Comparison of ENCODE assay signal across 9 mouse cellular contexts in the genomic region with DNA sequence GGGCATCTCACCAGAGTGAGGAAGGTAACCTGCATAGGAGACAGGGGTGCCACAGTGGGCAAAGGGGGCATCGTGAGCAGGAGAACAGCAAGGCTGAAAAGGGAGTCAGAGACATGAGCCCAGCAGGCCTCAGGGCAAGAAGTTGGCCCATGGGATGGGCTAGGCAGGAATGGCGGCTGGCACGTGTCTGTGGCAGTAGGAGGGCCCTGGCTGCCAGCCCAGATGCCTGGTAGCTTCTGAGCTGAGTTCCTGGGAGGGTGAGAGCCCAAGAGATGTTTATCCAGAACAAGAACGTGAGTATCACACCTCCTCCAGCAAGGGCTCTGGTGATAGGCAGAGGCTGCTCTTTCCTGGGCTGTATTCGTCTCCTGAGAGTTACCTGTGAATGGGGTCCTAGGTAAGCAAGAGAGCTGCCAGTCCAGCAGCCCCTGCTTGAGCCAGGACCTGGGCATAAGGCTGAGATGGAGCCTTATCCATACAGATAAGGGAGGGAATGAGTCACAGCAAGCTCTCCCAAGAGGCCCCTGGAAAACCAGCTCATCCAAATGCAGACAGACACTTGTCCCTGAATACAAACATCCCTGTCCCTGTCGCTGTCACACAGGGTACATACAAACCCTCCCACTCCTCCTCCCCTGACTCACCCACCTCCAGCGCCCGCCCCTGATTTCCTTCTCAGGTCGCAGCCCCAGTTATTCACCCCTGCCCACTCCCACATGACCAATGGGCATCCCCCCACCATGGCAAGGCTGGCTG. TPM values are rescaled to one million over a fixed set of nuclear protein-coding genes. Genes with fewer than 3 reads are reported as not detected.
A peak's percentile ranks its signal among the peaks of the same experiment; 100 is the strongest.
DNase-seq lines count a peak whose midpoint lies in the region; ATAC-seq and TF ChIP-seq lines count a peak whose summit lies in the region.
"Had no signal": no experiment of that assay in that cellular context is flagged by ENCODE, and none has a peak within 500 bp of the region (broad histone marks: within the 10 kb centered on the region; RNA-seq: fewer than 3 reads in every experiment).

No protein-coding gene starts in this region.

- no peak overlapping the region; the same call in 1 of the 2 replicates for H3K4me2 ChIP-seq in midbrain, embryonic 13.5 days (replicated peaks)

- H3K4me3 ChIP-seq in gastrocnemius, adult 2 months = no peak overlapping the region
- H3K4me3 ChIP-seq in midbrain, embryonic 13.5 days (replicated peaks) = no peak overlapping the region

- no peaks in the 10 kb centered on the region for H3K36me3 ChIP-seq in midbrain, embryonic 13.5 days

- 59% methylated on average over 9 of the region's 9 CpGs for WGBS in midbrain, embryonic 13.5 days

- H3K27me3 ChIP-seq in midbrain, embryonic 13.5 days = peaks cover 40% of the 10 kb centered on the region

- no peak for TF ChIP-seq CTCF in gastrocnemius, adult 2 months (IDR thresholded peaks at IDR 0.05)

- no peak overlapping the region for H3K9ac ChIP-seq in midbrain, embryonic 13.5 days (replicated peaks)

- H3K27ac ChIP-seq in gastrocnemius, adult 2 months = no peak overlapping the region
- H3K27ac ChIP-seq in midbrain, embryonic 13.5 days = no peak overlapping the region

- H3K4me1 ChIP-seq in midbrain, embryonic 13.5 days (replicated peaks) = peaks cover 24% of the 10 kb centered on the region

- peak; percentile 59 for DNase-seq in gastrocnemius, adult 2 months
- no peak for DNase-seq in gastrocnemius, postnatal 25 days
- DNase-seq in Muller cell, postnatal 12 days (ENCODE audit: inconsistent ontology term) = peak; percentile 75
- peak; percentile 38 for DNase-seq in heart, adult 8-10 months (ENCODE audit: low spot score)
- peak; percentile 89 for DNase-seq in kidney, postnatal 14 days
- DNase-seq in thymus, postnatal 10 days (ENCODE audit: low spot score in 2 of 2) = no peak
- no peak for DNase-seq in spleen, adult 18-20 months

- peak; percentile 22; the same call in 1 of the 2 replicates for ATAC-seq in midbrain, embryonic 13.5 days

- H3K9me3 ChIP-seq in midbrain, embryonic 13.5 days = no peaks in the 10 kb centered on the region

- intact Hi-C loops in gastrocnemius, adult 2 months (cut with DNase I) = no loop called here

RNA-seq across cellular contexts. Expression of a gene that starts 2.2 kb away (rescaled TPM):
- total RNA-seq in gastrocnemius, adult 2 months (2021) = 100 to 1,000 TPM; 294 to 305 TPM
- total RNA-seq in gastrocnemius, postnatal 25 days (2021) = 100 to 1,000 TPM; 205 to 234 TPM
- total RNA-seq in heart, adult 8-10 months (2022) = 100 to 1,000 TPM; 733 to 828 (median 798) TPM
- 9.6 and 13.2 TPM in 2 replicates for polyA plus RNA-seq in midbrain, embryonic 13.5 days (2015; fragmentation: Nextera tagmentation; extraction: Ambion mirVana)

RNA-seq across cellular contexts. Expression of a gene that starts 3.3 kb away (rescaled TPM):
- under 1 TPM in 1 of 2 experiments, not detected in 1; 0.08 TPM for total RNA-seq in gastrocnemius, adult 2 months (2021)
- total RNA-seq in gastrocnemius, postnatal 25 days (2021) = under 1 TPM in 1 of 2 experiments, not detected in 1; 0.16 TPM
- total RNA-seq in heart, adult 8-10 months (2022) = 1 to 10 TPM in 3 of 4 experiments, under 1 TPM in 1; 0.52 to 1.8 (median 1.3) TPM
- polyA plus RNA-seq in midbrain, embryonic 13.5 days (2015; fragmentation: Nextera tagmentation; extraction: Ambion mirVana) = 0.31 and 0.42 TPM in 2 replicates
- total RNA-seq: CH12.LX had no signal

RNA-seq across cellular contexts. Expression of a gene that starts 31.8 kb away (rescaled TPM):
- under 1 TPM in 1 of 2 experiments, not detected in 1; 0.10 TPM for total RNA-seq in gastrocnemius, adult 2 months (2021)
- not detected for total RNA-seq in gastrocnemius, postnatal 25 days (2021)
- total RNA-seq in heart, adult 8-10 months (2022) = under 1 TPM in 2 of 4 experiments, not detected in 2; 0.23 to 0.44 TPM
- polyA plus RNA-seq in midbrain, embryonic 13.5 days (2015; fragmentation: Nextera tagmentation; extraction: Ambion mirVana) = 0.09 TPM in 2 replicates

Comparison
In these comparisons a context has a peak if more than half of its experiments do, and no peak if none do; other contexts are left out.
1. DNase-seq: peak in gastrocnemius, adult 2 months (single experiment), Muller cell, postnatal 12 days (single experiment), heart, adult 8-10 months (single experiment) and kidney, postnatal 14 days (single experiment); none in gastrocnemius, postnatal 25 days (single experiment), thymus, postnatal 10 days (0 of 2) and spleen, adult 18-20 months (0 of 2).